Mouse (Mus musculus): Measurements from ENCODE around the gene Cnp. TPM values are rescaled to one million over a fixed set of nuclear protein-coding genes. Genes with fewer than 3 reads are reported as not detected.
A peak's percentile ranks its signal among the peaks of the same experiment; 100 is the strongest.
"Not testable (repeated sequence)": the region's sequence is repeated elsewhere in the genome, so short reads cannot be mapped to it uniquely, and the experiment has no call there.

The Cnp gene
- total RNA-seq (2018; cell fraction: chromatin; rRNA removed), result 10 to 100 TPM in 5 of 26 experiments, 1 to 10 TPM in 19, under 1 TPM in 2; 0.87 to 13.2 (median 4.0) TPM
- total RNA-seq (2018; cell fraction: cytosol; rRNA removed), result 100 to 1,000 TPM in 1 of 26 experiments, 10 to 100 TPM in 25; 28.5 to 108 (median 51.6) TPM
- total RNA-seq (2018; cell fraction: nucleus; rRNA removed), result 10 to 100 TPM in 22 of 26 experiments, 1 to 10 TPM in 4; 6.2 to 65.2 (median 21.2) TPM
- 26.5 to 58.0 TPM (median 47.3 TPM) in 3 replicates for polyA plus RNA-seq (2018)

DNA sequence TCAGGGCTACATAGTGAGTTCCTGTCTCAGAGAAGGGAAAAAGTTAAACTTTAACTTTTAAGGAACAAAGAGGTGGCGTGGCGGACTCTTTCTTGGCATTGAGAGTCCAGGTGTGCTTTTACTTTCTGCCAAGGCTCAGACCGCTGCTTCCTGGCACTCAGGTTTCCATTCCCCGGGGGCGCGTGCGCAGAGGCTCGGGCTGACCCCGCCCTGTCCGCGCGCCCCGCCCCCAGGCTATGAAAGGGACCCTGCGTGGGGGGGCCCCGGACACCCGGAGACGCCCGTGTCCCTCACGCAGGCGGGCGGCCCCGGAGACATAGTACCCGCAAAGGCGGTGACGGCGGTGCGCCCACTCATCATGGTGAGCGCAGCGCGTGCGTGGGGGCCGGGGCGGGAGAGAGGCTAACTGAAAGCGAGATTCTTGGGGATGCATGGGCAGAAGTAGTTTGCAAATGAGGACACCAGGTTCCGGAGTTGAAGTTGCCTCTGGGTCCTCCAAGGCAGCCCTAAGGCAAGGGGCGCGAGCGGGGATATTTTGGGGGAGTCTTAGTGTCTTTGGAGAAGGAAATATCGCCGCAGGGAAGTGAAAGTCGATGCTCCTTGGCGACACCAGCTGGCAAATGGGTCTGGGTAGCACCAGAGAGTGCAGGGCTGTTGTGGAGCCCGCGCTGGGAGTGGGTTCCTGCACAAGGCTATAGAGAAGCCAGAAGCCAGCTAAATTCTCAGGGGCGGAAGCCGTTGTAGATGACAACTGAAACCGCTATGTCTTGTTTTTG is at the start of gene Cnp:
TSS of gene Cnp (plus strand) at position 197 of the 776 bp plus-strand sequence.
- Histone ChIP-seq H3K79me2 (ENCODE audit: inconsistent target) (peaks cover 42% of the 10 kb centered on the region; the same call in 1 of the 2 replicates), H3K4me3 (ENCODE audit: inconsistent target) (peak within 1 kb of the TSS; percentile 73), H3K36me3 (ENCODE audit: inconsistent target) (peaks cover 11% of the 10 kb centered on the region), H3K27ac (peak within 1 kb of the TSS; percentile 84)
- under 1% methylated on average over 47 of the region's 47 CpGs for WGBS (ENCODE audit: missing documents)

DNA sequence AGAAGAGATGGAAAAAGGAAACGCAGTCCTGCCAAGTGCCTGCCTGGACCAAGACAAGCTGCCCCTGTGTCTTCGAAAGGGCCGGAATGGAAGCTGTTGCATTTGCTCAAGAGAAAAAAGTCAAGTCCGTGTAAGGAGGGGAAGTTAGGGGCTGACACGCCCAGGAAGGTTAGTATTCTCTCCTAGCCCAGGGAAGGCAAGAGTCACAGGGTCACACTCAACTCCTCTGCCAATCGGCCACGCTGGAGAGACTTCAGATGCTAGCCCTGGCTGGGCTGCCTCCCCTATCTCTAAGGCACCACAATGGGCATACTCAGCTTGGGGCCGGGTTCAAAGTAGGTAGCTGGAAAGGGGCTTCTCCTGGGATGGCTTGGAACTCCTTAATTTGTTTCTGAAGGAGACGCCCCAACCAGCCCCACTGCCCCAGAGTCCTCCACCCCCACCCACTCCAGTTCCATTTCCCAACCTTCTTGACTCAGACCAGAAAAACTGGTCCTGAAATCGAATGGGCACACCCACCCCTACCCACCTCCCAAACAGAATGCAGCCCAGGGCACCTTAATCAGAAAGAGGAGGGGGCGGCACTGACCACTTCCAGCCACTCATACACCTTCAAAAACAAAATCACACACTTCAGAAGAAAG is 49.6 kb upstream of the Cnp start:
- Histone ChIP-seq H3K79me2 (ENCODE audit: inconsistent target) (peaks cover 46% of the 10 kb centered on the region), H3K36me3 (ENCODE audit: inconsistent target) (peaks cover 36% of the 10 kb centered on the region), H3K4me3 (ENCODE audit: inconsistent target) (peak overlapping the region; percentile 91; the same call in 1 of the 2 replicates), H3K27ac (0 out of 2 replicates have a peak overlapping the region, but pooled peaks have one; percentile 1)
- WGBS (ENCODE audit: missing documents), result 45% methylated on average over 11 of the region's 11 CpGs

DNA sequence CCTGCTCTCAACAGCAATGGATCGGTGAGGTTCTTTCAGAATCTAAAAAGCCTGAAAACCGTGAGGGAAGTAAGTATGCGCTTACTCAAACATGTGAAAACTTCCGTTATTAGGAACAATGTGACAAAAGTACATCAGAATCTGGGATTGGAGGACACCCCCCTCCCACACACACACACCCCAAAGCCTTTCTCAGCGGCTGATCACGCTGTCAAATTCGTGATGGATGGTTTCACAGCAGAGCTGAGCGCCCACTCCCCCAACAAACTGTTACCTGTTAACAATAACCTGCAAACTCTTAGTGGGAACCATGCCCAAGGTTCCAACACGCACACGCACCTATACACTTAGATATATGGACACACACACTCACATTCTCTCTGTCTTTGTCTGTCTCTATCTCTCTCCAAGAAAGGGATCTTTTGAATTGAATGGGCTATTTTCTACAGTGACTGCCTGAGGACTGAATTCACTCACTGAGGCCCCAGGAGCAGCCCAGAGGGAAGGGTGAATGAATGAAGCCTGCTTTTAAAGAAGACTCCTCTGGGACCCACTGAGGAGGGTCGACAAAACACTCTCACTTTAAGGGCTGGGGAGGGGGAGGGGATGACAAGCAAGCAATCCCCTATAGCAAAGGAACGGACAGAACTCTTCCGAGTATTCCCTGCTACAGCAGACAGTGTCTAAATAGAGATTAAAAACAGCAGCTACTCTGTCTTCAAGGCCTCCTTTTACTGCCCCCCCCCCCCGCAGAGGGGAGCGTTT is 48.5 kb upstream of the Cnp start:
- Histone ChIP-seq H3K36me3 (ENCODE audit: inconsistent target) (peaks cover 24% of the 10 kb centered on the region; the same call in 1 of the 2 replicates), H3K4me3 (ENCODE audit: inconsistent target) (peak overlapping the region; percentile 91), H3K79me2 (ENCODE audit: inconsistent target) (peaks cover 46% of the 10 kb centered on the region), H3K27ac (peak overlapping the region; percentile 89)
- 69% methylated on average over 15 of the region's 15 CpGs for WGBS (ENCODE audit: missing documents)

DNA sequence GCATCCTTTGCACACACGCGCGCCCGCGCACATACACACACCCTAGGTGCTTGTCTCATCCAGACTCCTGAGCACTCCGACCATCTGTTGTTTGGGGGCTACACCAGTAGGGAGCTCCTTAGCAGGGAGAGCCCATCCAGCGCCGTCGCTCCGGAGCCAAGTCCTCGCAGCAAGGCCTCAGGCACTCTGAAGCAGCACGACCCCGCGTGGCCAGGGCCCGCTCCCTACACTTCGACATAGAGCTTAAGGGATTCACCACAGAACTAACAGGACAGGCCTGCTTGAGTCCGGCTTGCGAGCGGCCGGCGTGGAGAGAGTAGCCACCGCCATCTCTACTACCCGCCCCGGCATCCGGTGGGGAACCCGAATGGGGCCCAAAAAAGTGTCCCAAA is 47.6 kb upstream of the Cnp start:
- Histone ChIP-seq H3K79me2 (ENCODE audit: inconsistent target) (peaks cover 46% of the 10 kb centered on the region), H3K27ac (peak overlapping the region; percentile 89), H3K36me3 (ENCODE audit: inconsistent target) (peaks cover 17% of the 10 kb centered on the region; the same call in 1 of the 2 replicates), H3K4me3 (ENCODE audit: inconsistent target) (peak overlapping the region; percentile 91)
- under 1% methylated on average over 26 of the region's 26 CpGs for WGBS (ENCODE audit: missing documents)

DNA sequence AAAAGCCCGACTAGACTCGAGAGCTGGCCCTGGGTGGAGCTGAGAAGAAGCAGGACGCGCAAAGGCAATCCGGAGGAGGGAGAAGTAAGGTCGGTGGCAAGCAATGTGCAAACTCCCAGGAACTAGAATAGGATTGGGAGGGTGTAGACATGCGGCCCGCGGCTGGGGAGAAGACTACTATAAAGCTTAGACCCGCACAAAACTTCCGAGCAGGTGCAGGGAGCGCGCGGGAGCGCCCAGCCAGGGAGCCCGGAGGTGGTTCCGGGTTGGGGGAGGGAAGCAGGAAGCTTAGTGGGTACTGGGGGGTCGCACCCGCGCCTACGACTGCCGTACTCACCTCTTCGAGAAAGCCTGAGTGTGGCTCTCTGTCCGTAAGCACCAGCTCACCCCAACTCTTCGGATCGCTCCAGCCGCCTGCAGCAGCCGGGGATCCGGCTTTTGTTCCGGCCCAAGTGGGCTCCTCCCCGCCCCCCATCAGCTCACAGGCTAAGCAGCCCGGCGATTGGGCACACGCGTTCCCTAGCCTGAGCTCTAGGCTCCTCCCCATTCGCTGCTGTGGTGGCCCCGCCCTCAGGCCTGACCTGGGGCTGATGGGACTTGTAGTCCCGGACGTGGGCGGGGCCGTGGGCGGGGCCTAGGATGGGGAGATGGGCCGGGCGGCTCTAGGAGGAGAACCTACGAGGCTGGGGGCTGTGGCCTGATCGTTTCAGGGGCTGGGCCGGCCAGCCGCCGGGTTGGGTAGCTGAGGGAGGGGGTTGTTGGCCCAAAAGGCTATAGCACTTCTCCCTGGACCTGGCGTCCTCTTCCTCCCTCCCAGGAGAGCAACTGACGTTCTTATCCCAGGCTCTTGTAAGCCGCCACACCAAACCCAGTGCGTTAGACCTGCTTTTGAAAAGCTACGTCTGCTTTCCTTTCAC is 47.0 kb upstream of the Cnp start, which contains the start of gene Acly:
TSS of gene Acly (minus strand) at position 543 of the 917 bp plus-strand sequence.
- Histone ChIP-seq H3K79me2 (ENCODE audit: inconsistent target) (peaks cover 46% of the 10 kb centered on the region), H3K36me3 (ENCODE audit: inconsistent target) (peaks cover 10% of the 10 kb centered on the region; the same call in 1 of the 2 replicates), H3K27ac (peak within 1 kb of the TSS; percentile 89), H3K4me3 (ENCODE audit: inconsistent target) (peak within 1 kb of the TSS; percentile 91)
- WGBS (ENCODE audit: missing documents), result 2% methylated on average over 54 of the region's 54 CpGs

DNA sequence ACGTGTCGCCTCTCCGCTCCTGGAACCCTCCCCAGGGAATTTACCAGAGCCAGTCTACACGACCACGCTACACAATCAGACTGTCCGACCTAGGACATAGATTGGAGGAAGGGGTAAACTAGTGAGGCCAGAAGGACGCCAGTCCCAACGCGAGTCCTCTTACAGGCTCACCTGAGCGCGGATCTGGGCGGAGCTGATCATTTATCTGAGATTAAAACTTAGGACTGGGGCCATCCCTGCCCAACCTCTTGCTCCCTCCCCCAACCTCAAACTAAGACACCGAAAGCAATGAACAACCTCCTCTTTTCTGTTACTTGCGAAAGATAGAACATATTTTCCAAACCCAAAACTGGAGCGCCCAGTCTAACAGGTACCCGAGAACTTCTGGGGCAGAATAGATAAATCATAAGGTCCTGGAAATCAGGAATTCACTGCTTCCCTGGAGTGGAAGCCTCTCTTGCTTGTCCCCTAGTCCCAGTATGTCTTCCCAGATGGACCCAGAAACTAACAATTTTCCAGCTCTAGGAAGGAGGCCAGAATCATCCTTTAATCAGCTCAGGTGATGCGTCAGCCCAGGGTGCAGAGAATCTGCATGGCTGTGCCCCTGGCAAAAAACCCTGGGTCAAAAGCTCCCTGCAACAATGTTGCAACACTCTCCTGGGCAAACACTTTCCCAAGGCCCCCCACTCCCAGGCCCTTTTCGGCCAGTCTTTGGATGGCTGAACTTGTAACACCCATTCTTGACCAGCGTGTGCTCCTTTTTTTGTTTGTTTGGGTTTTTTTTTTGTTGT is 46.1 kb upstream of the Cnp start:
- Histone ChIP-seq H3K27ac (peak overlapping the region; percentile 80), H3K36me3 (ENCODE audit: inconsistent target) (peaks cover 2% of the 10 kb centered on the region; the same call in 1 of the 2 replicates), H3K4me3 (ENCODE audit: inconsistent target) (peak overlapping the region; percentile 19; the same call in 1 of the 2 replicates), H3K79me2 (ENCODE audit: inconsistent target) (peaks cover 40% of the 10 kb centered on the region)
- 46% methylated on average over 18 of the region's 19 CpGs for WGBS (ENCODE audit: missing documents)

DNA sequence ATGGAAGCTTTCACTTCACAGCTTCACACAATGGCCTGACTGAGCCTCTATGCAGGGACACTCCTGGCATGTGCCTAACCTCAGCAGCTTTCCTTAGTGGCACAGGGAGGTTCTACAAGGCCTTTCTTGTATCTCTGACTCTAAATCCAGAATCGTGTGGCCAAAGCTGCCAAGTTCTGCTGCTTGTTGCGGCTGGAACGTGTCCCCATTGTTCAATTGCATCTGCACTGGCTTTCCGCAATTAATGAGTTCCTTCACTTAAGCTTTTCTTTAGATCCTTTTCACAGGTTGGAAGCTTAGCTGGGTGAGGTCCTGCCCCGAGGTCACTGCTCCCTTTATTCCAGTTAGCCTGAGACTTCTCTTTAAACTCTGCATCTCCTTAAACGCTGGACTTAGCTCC is 40.8 kb upstream of the Cnp start:
- Histone ChIP-seq H3K79me2 (ENCODE audit: inconsistent target) (no peaks in the 10 kb centered on the region), H3K27ac (no peak overlapping the region), H3K36me3 (ENCODE audit: inconsistent target) (no peaks in the 10 kb centered on the region), H3K4me3 (ENCODE audit: inconsistent target) (no peak overlapping the region)
- WGBS (ENCODE audit: missing documents), result 100% methylated on average over 5 of the region's 6 CpGs

DNA sequence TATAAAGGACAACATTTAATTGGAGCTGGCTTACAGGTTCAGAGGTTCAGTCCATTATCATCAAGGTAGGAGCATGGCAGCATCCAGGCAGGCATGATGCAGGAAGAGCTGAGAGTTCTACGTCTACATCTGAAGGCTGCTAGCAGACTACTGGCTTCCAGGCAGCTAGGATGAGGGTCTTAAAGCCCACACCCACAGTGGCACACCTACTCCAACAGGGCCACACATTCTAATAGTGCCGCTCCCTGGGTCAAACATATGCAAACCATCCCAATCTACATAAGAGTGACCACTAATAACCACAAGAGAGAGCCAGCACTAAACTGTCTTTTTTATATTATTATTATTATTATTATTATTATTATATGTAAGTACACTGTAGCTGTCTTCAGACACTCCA is 40.3 kb upstream of the Cnp start:
- WGBS (ENCODE audit: missing documents), result 85% methylated on average over 2 of the region's 2 CpGs
- H3K79me2 ChIP-seq (ENCODE audit: inconsistent target); H3K4me3 ChIP-seq (ENCODE audit: inconsistent target); H3K36me3 ChIP-seq (ENCODE audit: inconsistent target); H3K27ac ChIP-seq: not testable (repeated sequence)

DNA sequence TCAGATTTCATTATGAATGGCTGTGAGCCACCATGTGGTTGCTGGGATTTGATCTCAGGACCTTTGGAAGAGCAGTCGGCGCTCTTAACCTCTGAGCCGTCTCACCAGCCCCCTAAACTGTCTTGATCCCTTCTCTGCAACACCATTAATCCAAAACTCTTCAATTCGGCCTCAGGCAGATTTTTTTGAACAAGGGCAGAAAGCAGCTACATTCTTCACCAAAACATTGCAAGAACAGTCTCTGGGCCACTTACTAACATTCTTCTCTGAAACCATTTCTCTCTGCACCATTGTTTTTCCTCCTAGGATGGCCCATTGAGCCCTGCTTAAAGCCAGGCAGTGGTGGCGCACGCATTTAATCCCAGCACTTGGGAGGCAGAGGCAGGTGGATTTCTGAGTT is 39.9 kb upstream of the Cnp start:
- not testable (repeated sequence) for H3K27ac ChIP-seq; H3K4me3 ChIP-seq (ENCODE audit: inconsistent target); H3K79me2 ChIP-seq (ENCODE audit: inconsistent target); H3K36me3 ChIP-seq (ENCODE audit: inconsistent target)
- 99% methylated on average over 6 of the region's 6 CpGs for WGBS (ENCODE audit: missing documents)

DNA sequence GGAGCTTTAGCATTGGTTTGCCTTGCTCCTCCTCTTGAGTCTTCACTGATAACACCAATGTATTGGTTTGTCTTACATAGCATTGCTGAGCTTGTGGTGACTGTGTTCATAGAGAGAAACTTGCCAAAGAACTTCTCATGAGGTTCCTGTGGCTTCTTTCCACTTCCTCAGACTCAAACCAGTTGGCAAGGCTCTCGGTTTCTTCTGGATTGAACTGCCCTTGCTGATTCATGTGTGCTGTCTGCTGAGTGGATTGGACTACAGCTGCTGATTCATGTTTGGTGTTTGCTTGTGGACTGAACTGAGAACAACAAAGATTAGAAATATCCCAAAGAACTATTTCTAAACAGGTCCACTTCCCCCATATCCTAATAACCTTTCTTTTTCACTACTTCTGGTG is 38.7 kb upstream of the Cnp start:
- WGBS (ENCODE audit: missing documents), result 19% methylated on average over 1 of the region's 1 CpGs
- H3K27ac ChIP-seq, result no peak overlapping the region
- no peak overlapping the region for H3K4me3 ChIP-seq (ENCODE audit: inconsistent target)
- H3K79me2 ChIP-seq (ENCODE audit: inconsistent target), result no peaks in the 10 kb centered on the region
- no peaks in the 10 kb centered on the region for H3K36me3 ChIP-seq (ENCODE audit: inconsistent target)

DNA sequence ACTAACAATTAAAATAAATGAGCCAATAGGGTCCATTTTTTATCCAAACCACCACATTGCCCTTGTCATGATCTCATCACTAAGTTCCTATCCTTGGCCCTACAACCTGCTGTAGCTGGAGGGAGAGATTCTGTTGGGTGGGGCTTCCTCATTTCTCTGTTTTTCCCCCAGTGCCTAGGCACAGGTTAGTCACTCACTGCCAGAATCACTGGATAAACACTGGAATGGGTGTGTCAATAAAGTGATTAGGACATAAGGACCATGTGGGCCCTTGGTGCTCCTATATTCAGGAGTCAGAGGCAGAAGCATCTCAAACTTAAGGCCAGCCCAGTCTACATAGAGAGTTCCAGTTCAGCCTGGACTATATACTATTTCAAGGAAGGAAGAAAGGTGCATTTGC is 38.2 kb upstream of the Cnp start:
- Histone ChIP-seq H3K79me2 (ENCODE audit: inconsistent target) (no peaks in the 10 kb centered on the region), H3K36me3 (ENCODE audit: inconsistent target) (no peaks in the 10 kb centered on the region), H3K27ac (no peak overlapping the region), H3K4me3 (ENCODE audit: inconsistent target) (no peak overlapping the region)

DNA sequence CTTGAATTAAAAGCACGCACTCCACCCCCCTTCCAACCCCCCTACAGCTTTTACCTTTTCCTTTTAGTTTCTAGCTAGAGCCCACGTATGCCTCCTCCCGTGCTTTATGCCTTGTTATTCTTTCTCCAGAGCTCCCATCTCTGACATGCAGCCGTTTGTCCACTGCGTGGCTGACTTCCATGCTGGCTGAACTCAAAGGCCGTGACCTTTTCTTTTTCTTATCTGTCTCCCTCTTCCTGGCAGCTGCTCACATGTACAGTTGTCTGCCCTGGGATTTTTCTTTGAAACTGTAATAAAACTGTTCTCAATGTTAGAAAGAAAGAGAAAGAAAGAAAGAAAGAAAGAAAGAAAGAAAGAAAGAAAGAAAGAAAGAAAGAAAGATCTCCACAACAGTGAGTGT is 33.7 kb upstream of the Cnp start:
- WGBS (ENCODE audit: missing documents), result 65% methylated on average over 6 of the region's 6 CpGs
- Histone ChIP-seq H3K4me3 (ENCODE audit: inconsistent target) (no peak overlapping the region), H3K27ac (no peak overlapping the region), H3K36me3 (ENCODE audit: inconsistent target) (no peaks in the 10 kb centered on the region), H3K79me2 (ENCODE audit: inconsistent target) (no peaks in the 10 kb centered on the region)

DNA sequence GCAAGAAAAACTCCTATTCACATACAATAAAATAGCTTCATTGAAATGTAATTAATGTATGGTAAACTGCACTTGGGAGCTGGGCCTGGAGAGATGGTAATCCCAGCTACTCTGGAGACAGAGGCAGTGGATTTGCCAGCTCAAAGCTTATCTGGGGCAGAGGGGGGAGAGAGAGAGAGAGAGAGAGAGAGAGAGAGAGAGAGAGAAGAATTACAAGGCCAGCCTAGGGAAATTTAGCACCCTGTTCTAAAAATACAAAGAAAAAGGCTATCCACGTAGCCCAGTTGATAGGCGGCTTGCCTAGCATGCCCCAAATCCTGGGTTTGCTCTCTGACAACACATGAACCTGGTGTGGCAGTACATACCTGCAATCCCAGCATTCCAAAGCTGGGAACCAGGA is 33.1 kb upstream of the Cnp start:
- Histone ChIP-seq H3K36me3 (ENCODE audit: inconsistent target) (no peaks in the 10 kb centered on the region), H3K27ac (no peak overlapping the region), H3K79me2 (ENCODE audit: inconsistent target) (no peaks in the 10 kb centered on the region), H3K4me3 (ENCODE audit: inconsistent target) (no peak overlapping the region)
- WGBS (ENCODE audit: missing documents), result 83% methylated on average over 2 of the region's 2 CpGs
